11 mouse cellular contexts compared by ENCODE assay signal in the genomic region with DNA sequence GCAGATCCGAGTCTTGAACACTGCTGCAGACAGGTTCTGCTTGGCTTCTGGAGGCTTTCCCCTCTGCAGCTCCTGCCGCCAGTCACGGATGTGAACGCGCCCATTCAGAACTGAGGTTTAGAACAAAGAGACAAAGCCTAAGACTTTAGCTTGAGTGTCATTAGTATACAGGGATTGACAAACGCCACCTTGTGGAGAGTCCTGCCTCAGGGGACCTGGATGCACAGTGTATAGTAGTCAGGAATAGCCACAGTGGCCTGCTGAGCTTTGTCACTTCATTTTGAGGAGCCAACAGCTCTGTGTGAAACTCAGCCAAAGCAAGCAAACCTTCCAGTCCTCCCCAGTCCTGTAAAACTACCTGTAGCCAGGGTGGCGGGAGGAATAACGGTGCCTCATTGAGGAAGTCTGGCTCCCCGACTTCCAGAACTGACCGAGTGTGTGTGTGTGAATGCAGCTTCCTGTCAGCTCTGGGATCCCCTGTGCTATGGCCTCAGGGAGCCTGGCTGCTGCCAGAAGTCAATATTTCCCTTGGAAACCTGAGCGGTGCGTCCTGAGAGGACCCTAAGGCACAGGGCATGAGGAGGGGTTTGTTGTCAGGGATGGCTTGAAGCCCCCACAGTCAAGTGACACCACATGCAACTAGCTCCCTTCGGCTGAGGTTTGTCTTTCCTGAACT. TPM values are rescaled to one million over a fixed set of nuclear protein-coding genes. Genes with fewer than 3 reads are reported as not detected.
A peak's percentile ranks its signal among the peaks of the same experiment; 100 is the strongest.
DNase-seq lines count a peak whose midpoint lies in the region; ATAC-seq and TF ChIP-seq lines count a peak whose summit lies in the region.
"Had no signal": no experiment of that assay in that cellular context is flagged by ENCODE, and none has a peak within 500 bp of the region (broad histone marks: within the 10 kb centered on the region; RNA-seq: fewer than 3 reads in every experiment).

No protein-coding gene starts in this region.

- H3K4me1 ChIP-seq in kidney, embryonic 16.5 days (ENCODE audit: insufficient read depth, low read length) = no peaks in the 10 kb centered on the region
- H3K4me1 ChIP-seq in kidney, embryonic 14.5 days (ENCODE audit: control insufficient read depth, insufficient read depth, low read length) = no peaks in the 10 kb centered on the region
- H3K4me1 ChIP-seq in midbrain, postnatal 0 days (ENCODE audit: insufficient read depth, low read length) = no peaks in the 10 kb centered on the region
- H3K4me1 ChIP-seq in midbrain, embryonic 16.5 days (ENCODE audit: control insufficient read depth, insufficient read depth, low read length) = no peaks in the 10 kb centered on the region

- H3K9me3 ChIP-seq in kidney, embryonic 16.5 days (ENCODE audit: low read length) = no peaks in the 10 kb centered on the region
- no peaks in the 10 kb centered on the region for H3K9me3 ChIP-seq in kidney, embryonic 14.5 days (ENCODE audit: control insufficient read depth, low read length)
- no peaks in the 10 kb centered on the region for H3K9me3 ChIP-seq in midbrain, postnatal 0 days (ENCODE audit: low read length)
- H3K9me3 ChIP-seq in midbrain, embryonic 16.5 days (replicated peaks; ENCODE audit: control insufficient read depth, low read length, poor library complexity, severe bottlenecking) = no peaks in the 10 kb centered on the region

- 0 out of 2 replicates have a peak, but pooled peaks have one; percentile 42 for ATAC-seq in kidney, embryonic 16.5 days (ENCODE audit: low FRiP score, low TSS enrichment)
- ATAC-seq in kidney, embryonic 14.5 days (ENCODE audit: low FRiP score, low TSS enrichment) = no peak
- ATAC-seq in midbrain, postnatal 0 days (ENCODE audit: low FRiP score) = no peak
- no peak for ATAC-seq in midbrain, embryonic 16.5 days

- H3K36me3 ChIP-seq in kidney, embryonic 16.5 days (ENCODE audit: insufficient read depth, low read length) = peaks cover 41% of the 10 kb centered on the region
- H3K36me3 ChIP-seq in kidney, embryonic 14.5 days (ENCODE audit: control insufficient read depth, insufficient read depth, low read length) = peaks cover 51% of the 10 kb centered on the region
- H3K36me3 ChIP-seq in midbrain, postnatal 0 days (ENCODE audit: insufficient read depth, low read length) = peaks cover 37% of the 10 kb centered on the region
- peaks cover 20% of the 10 kb centered on the region for H3K36me3 ChIP-seq in midbrain, embryonic 16.5 days (ENCODE audit: control insufficient read depth, insufficient read depth, low read length)

- DNase-seq in midbrain, postnatal 0 days (ENCODE audit: low spot score) = peak; percentile 34
- DNase-seq in embryo, embryonic 9.5 days (ENCODE audit: extremely low spot score) = peak; percentile 20
- DNase-seq in heart, postnatal 4 days = peak; percentile 37
- DNase-seq in thymus, postnatal 10 days (ENCODE audit: low spot score in 2 of 2) = no peak
- DNase-seq in adrenal gland, postnatal 25 days = no peak
- DNase-seq: gastrocnemius, postnatal 25 days; lung, postnatal 14 days had no signal

- 73% methylated on average over 13 of the region's 13 CpGs for WGBS in kidney, embryonic 16.5 days
- WGBS in kidney, embryonic 14.5 days = 79% methylated on average over 13 of the region's 13 CpGs
- 62% methylated on average over 13 of the region's 13 CpGs for WGBS in midbrain, postnatal 0 days
- WGBS in midbrain, embryonic 16.5 days = 61% methylated on average over 13 of the region's 13 CpGs

- H3K27ac ChIP-seq in kidney, embryonic 16.5 days (ENCODE audit: low read length) = no peak overlapping the region
- no peak overlapping the region for H3K27ac ChIP-seq in kidney, embryonic 14.5 days (ENCODE audit: low read depth, low read length)
- no peak overlapping the region for H3K27ac ChIP-seq in midbrain, postnatal 0 days (ENCODE audit: low read depth, low read length)
- H3K27ac ChIP-seq in midbrain, embryonic 16.5 days (ENCODE audit: low read length) = no peak overlapping the region; the same call in 1 of the 2 replicates

- no peak overlapping the region for H3K9ac ChIP-seq in kidney, embryonic 16.5 days (replicated peaks; ENCODE audit: low read length)
- H3K9ac ChIP-seq in kidney, embryonic 14.5 days (ENCODE audit: low read depth, low read length) = no peak overlapping the region
- H3K9ac ChIP-seq in midbrain, postnatal 0 days (replicated peaks; ENCODE audit: low read length, poor library complexity, severe bottlenecking) = no peak overlapping the region
- no peak overlapping the region for H3K9ac ChIP-seq in midbrain, embryonic 16.5 days (ENCODE audit: low read depth, low read length)

- peak; percentile 64 for TF ChIP-seq CTCF in midbrain, postnatal 0 days (IDR thresholded peaks at IDR 0.05)

- H3K4me3 ChIP-seq in kidney, embryonic 16.5 days (ENCODE audit: low read length) = no peak overlapping the region
- no peak overlapping the region for H3K4me3 ChIP-seq in kidney, embryonic 14.5 days (ENCODE audit: low read length)
- H3K4me3 ChIP-seq in midbrain, postnatal 0 days (ENCODE audit: low read depth, low read length) = no peak overlapping the region
- no peak overlapping the region for H3K4me3 ChIP-seq in midbrain, embryonic 16.5 days (ENCODE audit: low read depth, low read length)

- H3K27me3 ChIP-seq in kidney, embryonic 16.5 days (ENCODE audit: insufficient read depth, low read length) = no peaks in the 10 kb centered on the region
- no peaks in the 10 kb centered on the region for H3K27me3 ChIP-seq in kidney, embryonic 14.5 days (ENCODE audit: control insufficient read depth, insufficient read depth, low read length)
- H3K27me3 ChIP-seq in midbrain, postnatal 0 days (ENCODE audit: insufficient read depth, low read length) = no peaks in the 10 kb centered on the region
- H3K27me3 ChIP-seq in midbrain, embryonic 16.5 days (ENCODE audit: control insufficient read depth, insufficient read depth, low read depth, low read length) = no peaks in the 10 kb centered on the region

- no peak overlapping the region for H3K4me2 ChIP-seq in kidney, embryonic 16.5 days (replicated peaks; ENCODE audit: low read depth, low read length)
- H3K4me2 ChIP-seq in kidney, embryonic 14.5 days (replicated peaks; ENCODE audit: low read depth, low read length) = no peak overlapping the region
- no peak overlapping the region for H3K4me2 ChIP-seq in midbrain, postnatal 0 days (ENCODE audit: low read depth, low read length, poor library complexity, severe bottlenecking)
- no peak overlapping the region for H3K4me2 ChIP-seq in midbrain, embryonic 16.5 days (ENCODE audit: low read length)

RNA-seq across cellular contexts. Expression of a gene that starts 16.8 kb away (rescaled TPM):
- polyA plus RNA-seq in kidney, embryonic 16.5 days (2015; fragmentation: Nextera tagmentation; extraction: Ambion mirVana) = 9.4 and 9.5 TPM in 2 replicates
- polyA plus RNA-seq in kidney, embryonic 14.5 days (2014; fragmentation: Nextera tagmentation; extraction: Ambion mirVana) = 7.9 and 10.2 TPM in 2 replicates
- 5.8 and 11.3 TPM in 2 replicates for total RNA-seq in midbrain, postnatal 0 days (2014; rRNA removed)
- polyA plus RNA-seq in midbrain, postnatal 0 days (2015; fragmentation: Nextera tagmentation; extraction: Ambion mirVana) = 3.4 and 4.9 TPM in 2 replicates
- 6.8 and 7.0 TPM in 2 replicates for polyA plus RNA-seq in midbrain, embryonic 16.5 days (2015; fragmentation: Nextera tagmentation; extraction: Ambion mirVana)
- 1 to 10 TPM; 4.1 to 4.6 TPM for total RNA-seq in heart, postnatal 4 days (2021)
- 7.3 and 9.0 TPM in 2 replicates for total RNA-seq in adrenal gland, postnatal 25 days (2021)

RNA-seq across cellular contexts. Expression of a gene that starts 24.8 kb away (rescaled TPM):
- 14.4 and 16.6 TPM in 2 replicates for polyA plus RNA-seq in kidney, embryonic 16.5 days (2015; fragmentation: Nextera tagmentation; extraction: Ambion mirVana)
- polyA plus RNA-seq in kidney, embryonic 14.5 days (2014; fragmentation: Nextera tagmentation; extraction: Ambion mirVana) = 8.3 and 13.1 TPM in 2 replicates
- 27.5 and 29.5 TPM in 2 replicates for total RNA-seq in midbrain, postnatal 0 days (2014; rRNA removed)
- 13.5 and 15.6 TPM in 2 replicates for polyA plus RNA-seq in midbrain, postnatal 0 days (2015; fragmentation: Nextera tagmentation; extraction: Ambion mirVana)
- polyA plus RNA-seq in midbrain, embryonic 16.5 days (2015; fragmentation: Nextera tagmentation; extraction: Ambion mirVana) = 14.2 and 14.9 TPM in 2 replicates
- total RNA-seq in heart, postnatal 4 days (2021) = 10 to 100 TPM; 20.8 to 23.6 TPM
- total RNA-seq in adrenal gland, postnatal 25 days (2021) = 70.0 and 75.0 TPM in 2 replicates

RNA-seq across cellular contexts. Expression of a gene that starts 32.6 kb away (rescaled TPM):
- polyA plus RNA-seq in kidney, embryonic 16.5 days (2015; fragmentation: Nextera tagmentation; extraction: Ambion mirVana) = 6.9 and 7.7 TPM in 2 replicates
- polyA plus RNA-seq in kidney, embryonic 14.5 days (2014; fragmentation: Nextera tagmentation; extraction: Ambion mirVana) = 1.5 and 2.1 TPM in 2 replicates
- 8.9 and 19.2 TPM in 2 replicates for total RNA-seq in midbrain, postnatal 0 days (2014; rRNA removed)
- 1.7 and 2.3 TPM in 2 replicates for polyA plus RNA-seq in midbrain, postnatal 0 days (2015; fragmentation: Nextera tagmentation; extraction: Ambion mirVana)
- polyA plus RNA-seq in midbrain, embryonic 16.5 days (2015; fragmentation: Nextera tagmentation; extraction: Ambion mirVana) = 0.75 and 1.5 TPM in 2 replicates
- total RNA-seq in heart, postnatal 4 days (2021) = 1 to 10 TPM; 3.2 to 3.6 TPM
- total RNA-seq in adrenal gland, postnatal 25 days (2021) = 0.76 and 0.81 TPM in 2 replicates
- polyA plus RNA-seq: neural tube, embryonic 14.5 days had no signal

Comparison
In these comparisons a context has a peak if more than half of its experiments do, and no peak if none do; other contexts are left out.
1. DNase-seq: peak in midbrain, postnatal 0 days (single experiment), embryo, embryonic 9.5 days (single experiment) and heart, postnatal 4 days (single experiment); none in thymus, postnatal 10 days (0 of 2) and adrenal gland, postnatal 25 days (single experiment).